Comparison of ENCODE assay signal across 16 mouse cellular contexts in the genomic region with DNA sequence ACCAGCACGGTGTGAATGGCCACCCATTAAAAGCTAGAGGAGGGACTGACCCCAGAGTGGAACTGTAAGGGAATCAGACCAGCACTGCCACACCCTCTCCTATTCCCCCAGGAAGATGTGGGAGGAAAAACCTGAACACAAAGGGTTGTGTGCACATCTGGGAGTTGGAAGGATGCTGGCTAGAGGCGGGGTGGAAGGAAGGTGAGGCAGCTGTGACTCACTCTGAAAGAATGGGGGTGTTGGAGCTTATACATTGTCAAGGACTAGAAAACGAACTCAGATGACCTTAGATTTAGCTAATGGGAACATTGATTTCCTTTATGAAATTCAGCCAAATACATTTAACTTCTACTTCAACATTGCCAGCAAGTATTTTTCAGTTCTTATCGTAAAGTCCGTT.
DNase-seq lines count a peak whose midpoint lies in the region; ATAC-seq lines count a peak whose summit lies in the region.
"Had no signal": no experiment of that assay in that cellular context is flagged by ENCODE, and none has a peak within 500 bp of the region (broad histone marks: within the 10 kb centered on the region; RNA-seq: fewer than 3 reads in every experiment).

No protein-coding gene starts in this region.

- 74% methylated on average over 5 of the region's 5 CpGs for WGBS in midbrain, embryonic 14.5 days
- WGBS in midbrain, embryonic 10.5 days, result 76% methylated on average over 5 of the region's 5 CpGs

- H3K4me3 ChIP-seq in midbrain, embryonic 14.5 days (replicated peaks; ENCODE audit: low read depth, low read length), result no peak overlapping the region
- H3K4me3 ChIP-seq in midbrain, embryonic 10.5 days, result no peak overlapping the region
- H3K4me3 ChIP-seq: liver, embryonic 12.5 days had no signal

- H3K4me2 ChIP-seq in midbrain, embryonic 14.5 days (ENCODE audit: low read length), result no peak overlapping the region
- H3K4me2 ChIP-seq: liver, embryonic 12.5 days; midbrain, embryonic 11.5 days had no signal

- no peaks in the 10 kb centered on the region for H3K36me3 ChIP-seq in midbrain, embryonic 14.5 days (ENCODE audit: control insufficient read depth, insufficient read depth, low read length)
- H3K36me3 ChIP-seq in midbrain, embryonic 10.5 days, result no peaks in the 10 kb centered on the region
- H3K36me3 ChIP-seq: liver, embryonic 12.5 days had no signal

- ATAC-seq in midbrain, embryonic 14.5 days (ENCODE audit: low FRiP score, low TSS enrichment), result no peak
- ATAC-seq: CD4-positive, CD25-positive, alpha-beta regulatory T cell, adult 4 months; intestine, postnatal 0 days; liver, embryonic 12.5 days; Patski had no signal

- H3K9me3 ChIP-seq in midbrain, embryonic 14.5 days (ENCODE audit: control insufficient read depth, low read length), result no peaks in the 10 kb centered on the region
- no peaks in the 10 kb centered on the region for H3K9me3 ChIP-seq in midbrain, embryonic 10.5 days (replicated peaks)
- H3K9me3 ChIP-seq: liver, embryonic 12.5 days had no signal

- H3K27me3 ChIP-seq in midbrain, embryonic 14.5 days (ENCODE audit: control insufficient read depth, insufficient read depth, low read length), result no peaks in the 10 kb centered on the region
- no peaks in the 10 kb centered on the region for H3K27me3 ChIP-seq in midbrain, embryonic 10.5 days (ENCODE audit: low read depth, poor library complexity, severe bottlenecking)
- H3K27me3 ChIP-seq: liver, embryonic 12.5 days; Patski had no signal

- H3K4me1 ChIP-seq in midbrain, embryonic 14.5 days (ENCODE audit: control insufficient read depth, insufficient read depth, low read length), result peaks cover 36% of the 10 kb centered on the region
- peaks cover 21% of the 10 kb centered on the region for H3K4me1 ChIP-seq in midbrain, embryonic 10.5 days
- H3K4me1 ChIP-seq: liver, embryonic 12.5 days had no signal

- DNase-seq in gastrocnemius, postnatal 25 days, result peak; percentile 39
- no peak for DNase-seq in gastrocnemius, postnatal 10 days
- DNase-seq in midbrain, embryonic 14.5 days, result no peak
- no peak for DNase-seq in midbrain, embryonic 10.5 days (ENCODE audit: low spot score)
- DNase-seq in heart, adult 8-10 months (ENCODE audit: low spot score), result peak; percentile 86
- peak; percentile 39 for DNase-seq in skeletal muscle tissue, adult 2 months (ENCODE audit: low read depth, low spot score)
- no peak for DNase-seq in urinary bladder, postnatal 25 days (ENCODE audit: low spot score)
- DNase-seq in adrenal gland, postnatal 25 days, result no peak
- DNase-seq: adrenal gland, postnatal 14 days; lung, postnatal 10 days; thymus, postnatal 14 days had no signal

- H3K9ac ChIP-seq in midbrain, embryonic 14.5 days (replicated peaks; ENCODE audit: low read length), result no peak overlapping the region
- H3K9ac ChIP-seq: liver, embryonic 12.5 days had no signal

- peak overlapping the region; percentile 84; the same call in 1 of the 2 replicates for H3K27ac ChIP-seq in midbrain, embryonic 14.5 days (replicated peaks; ENCODE audit: low read depth, low read length)
- H3K27ac ChIP-seq in midbrain, embryonic 10.5 days (replicated peaks), result no peak overlapping the region
- H3K27ac ChIP-seq: liver, embryonic 12.5 days had no signal

Comparison
In these comparisons a context has a peak if more than half of its experiments do, and no peak if none do; other contexts are left out.
1. DNase-seq: peak in gastrocnemius, postnatal 25 days (single experiment), heart, adult 8-10 months (single experiment) and skeletal muscle tissue, adult 2 months (single experiment); none in gastrocnemius, postnatal 10 days (single experiment), midbrain, embryonic 14.5 days (single experiment), midbrain, embryonic 10.5 days (single experiment), urinary bladder, postnatal 25 days (single experiment) and adrenal gland, postnatal 25 days (single experiment).